Mouse (Mus musculus): ENCODE measurements around the gene Chit1.

Chit1 gene

DNA sequence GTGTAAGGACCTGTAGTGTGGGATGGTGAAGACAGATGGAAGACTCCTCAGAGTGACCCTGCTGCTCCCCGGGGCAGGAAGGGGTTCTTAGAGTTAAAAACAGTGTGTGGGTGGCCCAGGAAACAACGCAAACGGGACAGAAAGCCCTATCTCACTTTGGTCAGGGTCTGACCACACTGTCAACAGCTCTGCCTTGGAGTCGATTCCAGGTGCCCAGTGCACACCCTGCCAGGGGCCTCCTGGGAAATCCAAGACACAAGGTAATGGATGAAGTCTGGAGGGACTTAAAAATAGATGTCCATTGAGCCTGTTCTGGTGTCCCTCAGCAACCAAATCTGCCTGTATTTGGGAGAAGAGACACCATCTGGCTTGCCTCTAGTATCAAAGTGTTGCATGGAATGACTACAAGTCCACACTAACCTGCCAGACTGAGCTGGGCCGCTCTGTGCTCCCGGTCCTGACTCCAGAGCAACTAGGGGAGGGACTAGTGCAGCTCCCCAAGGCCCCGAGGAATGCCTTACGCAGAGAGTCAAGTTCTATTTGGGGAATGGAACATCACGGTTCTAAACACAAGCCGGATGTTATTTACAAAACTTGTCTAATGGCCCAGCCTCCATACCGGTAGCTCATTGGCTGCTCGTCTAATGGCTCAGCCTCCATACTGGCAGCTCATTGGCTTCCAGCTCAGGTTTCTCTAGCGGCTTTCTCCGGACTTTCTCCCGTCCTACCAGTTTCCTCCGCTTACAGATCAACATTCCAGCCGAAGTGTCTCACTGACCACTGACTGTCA, 12.1 kb upstream of the Chit1 start:
- no peak for DNase-seq (ENCODE audit: low read depth, low spot score)

DNA sequence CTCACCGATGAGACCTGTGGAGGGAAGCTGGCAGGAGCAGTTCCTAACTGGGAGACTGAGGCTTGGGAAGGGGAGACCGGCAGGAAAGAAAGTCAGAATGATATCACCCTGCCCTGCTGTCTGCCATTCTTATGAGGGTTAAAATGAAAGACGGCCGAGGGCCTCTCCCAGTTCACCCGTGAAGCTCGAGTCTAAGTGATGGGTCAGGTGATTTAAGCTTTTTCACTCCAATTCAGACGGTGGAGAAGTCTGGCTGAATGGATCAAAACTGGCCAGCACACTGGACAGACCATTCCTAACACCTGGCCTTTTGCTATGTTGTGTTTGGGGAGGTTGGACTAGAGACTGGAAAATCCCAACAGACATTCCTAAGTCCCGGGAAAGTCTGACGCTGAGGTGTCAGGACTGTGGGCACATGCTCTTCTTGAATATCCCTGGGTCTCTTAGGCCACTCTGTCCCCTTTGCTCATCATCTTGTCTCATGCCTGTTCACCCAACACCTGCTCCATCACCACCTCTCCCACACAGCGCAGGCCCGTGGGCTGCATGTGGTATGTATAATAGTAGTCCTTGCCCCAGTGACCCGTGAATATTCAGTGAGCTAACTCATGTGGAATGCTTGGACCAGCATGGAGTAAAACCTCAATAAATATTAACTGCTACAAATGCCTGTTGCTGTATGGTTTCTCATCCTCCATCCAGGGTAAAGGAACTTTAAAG, 11.4 kb upstream of the Chit1 start:
- DNase-seq (ENCODE audit: low read depth, low spot score), result no peak

DNA sequence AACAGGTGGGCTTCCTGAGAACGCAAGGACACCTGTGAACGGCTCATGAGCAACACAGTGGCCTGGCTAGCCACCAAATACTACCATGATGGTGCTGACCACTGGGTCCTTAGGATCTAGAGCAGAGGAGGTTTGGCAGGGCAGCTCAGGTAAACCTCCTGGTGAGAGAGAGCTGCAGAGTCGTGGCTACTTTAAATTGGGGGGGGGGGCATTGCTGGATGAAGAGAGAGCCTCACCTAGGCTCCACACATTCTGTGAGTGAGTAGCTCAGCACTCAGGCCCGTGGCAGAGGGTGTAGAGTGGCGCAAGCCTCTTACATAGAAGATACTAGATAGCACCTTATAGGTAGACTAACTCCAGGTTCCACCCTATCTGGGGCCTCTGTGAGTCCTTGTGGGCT, 10.6 kb upstream of the Chit1 start:
- DNase-seq (ENCODE audit: low read depth, low spot score), result no peak

DNA sequence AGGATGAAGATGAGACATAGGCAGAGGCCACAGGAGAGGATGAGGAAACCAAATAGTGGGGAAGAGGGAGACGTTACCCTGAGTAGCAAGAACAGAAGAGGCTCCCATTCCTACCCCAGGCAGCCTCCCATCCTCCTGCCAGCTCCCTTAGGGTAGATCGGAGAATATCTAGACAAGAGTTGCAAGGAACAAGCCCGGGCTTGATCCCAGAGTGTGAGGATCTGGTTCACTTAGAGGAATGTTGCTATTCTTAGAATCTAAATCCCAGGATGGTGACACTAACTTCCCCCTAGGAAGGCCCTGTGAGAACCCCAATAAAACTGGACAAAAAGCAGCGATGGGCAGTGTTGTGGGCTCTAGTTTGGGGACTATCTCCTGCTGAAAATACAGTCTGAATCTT, 10.1 kb upstream of the Chit1 start:
- DNase-seq (ENCODE audit: low read depth, low spot score), result no peak

DNA sequence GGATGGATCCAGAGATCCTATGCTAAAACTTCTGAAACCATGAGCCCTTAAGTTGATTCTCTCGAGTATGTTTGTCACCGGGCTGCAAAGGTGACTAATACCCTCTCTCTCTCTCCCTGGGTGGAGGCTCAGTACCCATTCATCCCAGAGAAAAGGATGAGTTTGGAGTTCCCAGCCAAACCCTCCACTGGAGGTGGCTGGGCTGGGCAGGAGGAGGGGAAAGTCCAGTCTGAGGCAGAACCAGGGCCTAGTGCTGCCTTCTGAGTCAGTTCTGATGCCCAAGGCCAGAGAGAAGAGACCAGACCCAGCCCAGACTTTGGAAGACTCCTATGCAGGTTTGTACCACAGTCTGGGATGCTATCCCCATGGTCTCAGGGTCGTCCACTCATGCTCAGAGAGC, 9.4 kb upstream of the Chit1 start:
- no peak for DNase-seq (ENCODE audit: low read depth, low spot score)

DNA sequence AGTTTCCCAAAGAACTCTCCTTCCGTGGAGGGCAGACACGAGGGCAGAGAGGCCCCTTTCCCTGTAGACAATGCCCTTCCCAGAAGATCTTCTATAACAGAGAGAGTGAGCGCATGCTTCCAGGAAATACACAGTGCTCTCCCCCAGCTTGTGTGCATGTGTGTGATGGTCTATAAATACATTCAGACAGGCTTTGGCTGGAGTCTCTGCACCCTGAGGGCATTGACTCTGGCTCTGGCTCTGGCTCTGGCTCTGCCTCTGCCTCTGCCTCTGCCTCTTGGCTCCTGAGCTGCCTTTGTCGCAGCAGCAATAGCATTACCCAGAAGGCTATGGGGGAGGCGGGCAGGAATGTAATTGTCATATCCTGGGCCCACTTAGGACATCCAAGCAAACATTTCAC, 7.2 kb upstream of the Chit1 start:
- DNase-seq (ENCODE audit: low read depth, low spot score), result no peak

DNA sequence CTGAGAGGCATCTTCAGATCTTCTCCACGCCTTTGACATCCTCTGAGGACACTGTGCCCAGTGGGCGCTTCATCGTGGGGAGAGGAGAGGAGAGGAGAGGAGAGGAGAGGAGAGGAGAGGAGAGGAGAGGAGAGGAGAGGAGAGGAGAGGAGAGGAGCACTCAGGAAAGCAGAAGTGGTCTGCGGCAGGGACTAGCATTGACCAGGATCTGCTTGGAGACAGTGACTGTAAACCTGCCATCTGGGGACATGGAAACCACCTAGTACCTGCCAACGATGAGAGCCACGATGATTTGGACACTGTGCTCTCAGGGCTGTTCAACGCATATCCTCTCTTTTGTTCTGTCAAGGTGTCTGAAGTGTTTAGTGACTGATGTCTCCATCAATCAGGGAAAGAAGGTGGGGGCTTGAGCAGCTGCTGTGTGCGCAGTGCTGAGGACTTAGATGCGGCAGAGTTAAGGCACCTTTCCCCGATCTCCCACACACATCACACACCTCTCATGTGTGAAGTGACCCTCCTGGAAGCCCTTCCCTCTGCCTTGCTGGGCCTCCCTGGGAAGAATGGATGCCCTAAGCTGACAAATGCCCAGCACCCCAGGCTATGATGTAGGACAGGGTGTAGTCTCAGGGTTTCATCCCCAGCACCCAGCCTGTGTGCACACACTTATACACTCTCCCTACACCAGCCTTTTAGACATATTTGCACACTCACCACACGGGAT, 5.8 kb upstream of the Chit1 start:
- DNase-seq (ENCODE audit: low read depth, low spot score), result no peak

DNA sequence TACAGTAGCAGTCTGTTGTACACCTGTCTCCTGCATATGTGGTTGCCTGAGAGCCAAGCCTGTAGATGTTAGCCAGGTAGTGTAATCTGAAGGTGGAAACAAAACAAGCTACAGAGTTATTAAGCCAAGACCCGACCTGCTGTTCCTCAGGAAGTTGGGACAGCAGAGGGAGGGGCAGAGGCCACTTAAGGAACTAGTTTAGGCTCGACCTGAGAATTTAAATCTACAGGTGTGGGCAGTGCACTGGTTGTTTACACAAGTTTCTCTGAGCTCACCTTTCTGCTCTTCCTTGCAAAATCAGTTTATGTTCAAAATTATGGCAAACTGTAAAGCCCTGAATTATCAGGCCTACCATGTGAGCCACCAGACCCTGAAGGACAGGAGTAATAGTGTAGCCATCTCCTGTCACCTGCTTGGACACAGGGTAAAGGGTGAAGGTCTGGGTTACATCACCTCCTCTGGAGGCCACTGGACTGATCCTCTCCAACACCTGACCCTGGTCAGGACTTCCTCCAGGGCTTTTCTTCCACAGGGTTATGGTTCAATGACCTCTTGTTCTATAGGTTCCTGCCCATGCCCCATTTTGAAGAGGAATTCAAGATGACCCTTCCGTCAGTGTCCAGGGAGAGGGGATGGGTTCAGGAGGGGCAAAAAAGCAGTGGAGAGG, 5.1 kb upstream of the Chit1 start:
- no peak for DNase-seq (ENCODE audit: low read depth, low spot score)

DNA sequence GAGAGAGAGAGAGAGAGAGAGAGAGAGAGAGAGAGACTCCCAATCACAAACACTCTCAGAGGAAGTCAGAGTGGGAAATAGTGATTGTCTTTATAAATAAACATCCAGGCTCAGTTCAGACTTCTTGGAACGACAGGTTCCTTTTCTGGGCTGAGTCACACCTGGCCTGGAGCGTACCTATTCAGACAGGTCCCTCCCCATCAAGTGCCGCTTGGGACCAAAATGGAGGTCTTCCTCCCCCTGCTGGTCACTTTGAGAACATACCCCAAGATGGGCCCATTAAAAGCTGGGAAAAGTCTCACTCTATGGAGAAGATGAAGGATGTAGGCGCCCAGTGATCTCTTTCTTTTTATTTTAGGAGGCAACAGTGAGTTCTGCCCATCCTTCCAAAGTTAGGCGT, 4.3 kb upstream of the Chit1 start:
- DNase-seq (ENCODE audit: low read depth, low spot score), result no peak

DNA sequence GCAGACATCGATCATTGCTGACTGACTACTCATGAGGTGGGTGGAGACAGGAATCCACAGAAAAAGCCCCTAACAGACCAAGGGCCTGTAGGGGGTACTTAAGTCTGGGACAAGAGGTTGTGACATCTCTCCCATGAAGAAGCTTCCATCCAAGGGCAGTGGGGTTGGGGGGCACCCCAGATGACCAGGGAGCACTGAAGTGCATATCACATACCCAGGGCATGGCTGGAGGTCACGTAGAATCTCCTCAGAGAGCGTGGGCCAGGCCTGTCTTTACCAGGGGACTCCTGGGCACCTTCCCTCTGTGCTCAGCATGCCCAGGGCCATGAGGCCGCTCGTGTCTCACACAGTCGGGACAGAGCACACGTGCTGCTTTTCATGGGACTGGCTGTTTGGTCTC, 3.3 kb upstream of the Chit1 start:
- DNase-seq (ENCODE audit: low read depth, low spot score), result no peak

DNA sequence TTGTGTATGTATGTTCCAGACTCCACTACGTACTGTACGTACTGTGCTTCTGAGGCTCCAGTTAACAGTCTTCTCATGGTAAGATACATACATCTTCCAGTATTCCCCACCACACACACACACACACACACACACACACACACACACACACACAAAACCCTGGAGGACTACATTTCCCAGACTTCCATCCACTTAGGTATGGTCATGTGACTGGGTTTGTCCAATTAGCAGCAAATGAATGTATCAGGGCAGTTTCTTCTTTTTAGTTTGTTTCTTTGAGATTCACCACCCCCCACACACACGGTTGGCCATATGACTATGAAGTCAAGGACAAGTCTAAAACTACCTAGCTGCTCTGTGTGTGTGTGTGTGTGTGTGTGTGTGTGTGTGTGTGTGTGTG, 1.0 kb upstream of the Chit1 start:
- no peak for DNase-seq (ENCODE audit: low read depth, low spot score)

DNA sequence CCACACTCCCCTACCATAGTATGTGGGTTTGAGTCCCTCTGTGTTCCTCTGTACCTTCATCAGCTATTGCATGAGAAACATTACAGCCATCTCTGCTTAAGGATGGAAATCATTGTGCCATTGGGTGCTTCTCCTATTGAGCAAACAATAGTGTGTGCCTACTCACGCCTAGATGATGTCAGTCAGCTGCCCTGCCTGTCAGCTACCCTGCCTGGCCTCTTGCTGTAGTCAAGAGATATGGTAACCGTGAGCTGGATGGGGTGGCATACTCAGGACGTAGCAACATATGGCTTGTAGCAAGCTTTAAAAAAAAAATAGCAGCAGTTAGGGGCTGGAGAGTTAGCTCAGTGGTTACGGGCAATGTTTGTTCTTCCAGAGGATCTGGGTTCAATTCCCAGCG, 593 bp upstream of the Chit1 start:
- DNase-seq (ENCODE audit: low read depth, low spot score), result no peak

DNA sequence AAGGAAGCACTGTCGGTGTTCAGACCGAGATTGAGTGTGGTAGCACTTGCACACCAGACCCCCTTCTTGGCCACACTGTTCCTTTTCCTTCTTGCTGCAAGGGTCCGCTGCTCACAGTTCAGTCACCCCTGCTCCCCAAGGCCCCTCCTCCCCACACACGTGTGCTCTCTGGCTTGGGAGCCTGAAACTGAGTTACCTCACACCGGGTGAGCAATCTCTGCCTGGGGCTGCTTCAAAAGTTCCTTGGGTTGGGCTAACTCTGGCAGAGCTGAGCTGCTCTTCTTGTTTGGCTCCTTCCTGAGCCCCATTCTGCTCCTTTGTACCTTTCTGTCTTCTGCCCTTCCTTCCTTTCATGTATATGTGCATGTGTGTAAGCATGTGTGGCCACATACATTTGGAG, 2.5 kb downstream of the Chit1 start:
- DNase-seq (ENCODE audit: low read depth, low spot score), result no peak

DNA sequence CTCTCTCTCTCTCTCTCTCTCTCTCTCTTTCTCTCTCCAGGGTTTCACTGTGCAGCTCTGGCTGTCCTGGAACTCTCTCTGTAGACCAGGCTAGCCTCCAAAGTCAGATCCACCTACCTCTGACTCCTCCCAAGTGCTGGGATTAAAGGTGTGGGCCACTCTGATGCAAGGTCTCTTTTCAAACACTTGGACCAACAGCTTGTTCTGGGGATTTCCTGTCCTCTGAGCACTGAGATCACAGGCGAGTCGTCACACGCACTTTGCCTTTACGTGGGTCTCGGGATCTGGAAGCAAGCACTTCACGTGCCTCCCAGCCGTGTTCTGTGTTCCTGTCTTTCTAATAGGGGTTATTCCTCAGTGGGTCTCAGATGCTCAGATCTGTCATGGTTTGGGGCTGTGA, 3.0 kb downstream of the Chit1 start:
- DNase-seq (ENCODE audit: low read depth, low spot score), result no peak

DNA sequence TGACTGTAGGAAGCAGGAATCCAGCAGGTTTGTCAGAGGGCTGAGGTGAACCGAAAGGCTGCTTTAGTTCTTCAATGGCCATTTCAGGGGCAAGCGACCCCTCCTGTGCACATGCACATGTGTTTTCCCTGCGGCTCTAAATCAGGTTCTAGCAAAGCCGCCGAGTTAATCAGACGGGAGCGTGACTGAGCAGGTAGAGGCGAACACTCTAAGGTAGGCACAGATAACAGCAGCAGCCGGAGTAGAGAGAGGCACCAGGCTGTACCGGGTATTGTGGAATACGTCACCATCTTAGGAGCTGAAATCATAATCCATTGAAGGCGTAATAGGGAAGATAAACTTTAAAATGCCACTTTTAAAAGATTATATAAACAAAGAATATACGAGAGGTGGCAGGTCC, 3.7 kb downstream of the Chit1 start:
- no peak for DNase-seq (ENCODE audit: low read depth, low spot score)

DNA sequence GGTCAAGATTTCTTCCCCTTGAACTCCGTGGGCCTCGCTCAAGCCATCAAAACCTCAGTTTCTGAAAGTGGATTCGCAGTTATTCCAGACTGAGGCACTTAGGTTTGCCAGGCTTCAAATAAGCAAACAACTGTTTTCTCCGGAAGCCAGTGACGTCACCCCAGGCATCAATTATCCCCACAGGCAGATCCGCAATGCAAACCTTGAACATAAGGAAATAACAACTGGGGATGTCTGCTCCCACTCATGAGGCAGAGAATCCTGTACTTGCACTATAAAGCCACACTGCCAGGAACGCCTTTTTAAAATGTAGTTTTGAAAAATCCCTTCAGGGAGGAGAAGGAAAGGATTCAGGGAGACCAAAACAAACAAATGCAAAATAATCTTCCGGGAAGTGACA, 4.4 kb downstream of the Chit1 start:
- DNase-seq (ENCODE audit: low read depth, low spot score), result no peak

DNA sequence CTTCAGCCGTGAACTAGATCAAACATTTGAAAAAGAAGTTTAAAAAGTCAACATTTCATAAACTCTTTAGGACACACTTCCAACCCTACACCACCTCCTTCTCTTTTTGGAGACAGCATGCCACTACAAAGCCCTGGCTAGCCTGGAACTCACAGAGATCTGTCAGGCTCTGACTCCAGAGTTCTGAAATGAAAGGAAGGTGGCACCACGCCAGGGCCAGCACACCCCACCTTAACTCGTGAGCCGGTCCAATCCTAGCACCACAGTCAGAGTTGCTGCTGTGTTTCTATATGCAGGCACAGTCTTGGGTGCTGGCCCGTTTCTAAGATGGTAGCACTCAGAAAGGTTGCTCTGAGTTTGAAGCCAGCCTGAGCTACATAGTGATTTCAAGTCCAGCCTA, 6.1 kb downstream of the Chit1 start:
- DNase-seq (ENCODE audit: low read depth, low spot score), result no peak

DNA sequence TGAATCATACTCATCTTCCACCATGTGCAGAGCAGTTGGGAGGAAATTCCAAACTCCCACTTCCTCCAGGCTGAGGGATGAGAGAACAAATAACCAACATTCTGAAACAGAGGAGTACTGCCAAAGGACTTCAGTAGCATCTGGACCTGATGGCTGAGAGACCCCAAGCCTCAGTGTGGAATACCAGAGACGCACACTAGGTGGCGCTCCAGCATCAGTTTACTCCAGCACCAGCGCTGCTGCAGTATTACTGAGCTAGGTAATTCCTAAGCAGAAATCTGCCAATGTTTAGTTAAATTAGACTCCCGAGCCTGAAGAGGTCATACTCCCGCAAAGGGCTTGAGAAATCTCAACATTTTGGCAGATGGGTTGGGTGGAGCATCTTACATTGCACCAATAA, 9.1 kb downstream of the Chit1 start:
- peak; percentile 69 for DNase-seq (ENCODE audit: low read depth, low spot score)

DNA sequence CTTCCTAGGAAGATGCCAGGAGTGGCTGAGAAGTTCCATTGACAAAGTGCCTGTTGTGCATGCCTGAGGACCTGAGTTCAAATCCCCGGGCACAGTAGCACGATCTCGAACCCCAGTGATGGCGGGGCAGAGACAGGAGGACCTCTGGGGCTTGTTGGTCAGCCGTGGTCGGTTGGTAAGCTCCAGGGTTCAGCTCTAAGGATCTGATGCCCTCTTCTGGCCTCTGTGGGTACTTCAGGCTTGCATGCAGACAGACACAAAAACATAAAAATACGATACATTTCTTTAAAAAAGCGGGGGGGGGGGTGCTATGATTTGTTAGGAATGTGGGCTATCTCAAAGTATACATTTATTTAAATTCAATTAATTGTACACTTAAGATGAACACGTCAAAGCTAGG, 11.2 kb downstream of the Chit1 start:
- no peak for DNase-seq (ENCODE audit: low read depth, low spot score)

DNA sequence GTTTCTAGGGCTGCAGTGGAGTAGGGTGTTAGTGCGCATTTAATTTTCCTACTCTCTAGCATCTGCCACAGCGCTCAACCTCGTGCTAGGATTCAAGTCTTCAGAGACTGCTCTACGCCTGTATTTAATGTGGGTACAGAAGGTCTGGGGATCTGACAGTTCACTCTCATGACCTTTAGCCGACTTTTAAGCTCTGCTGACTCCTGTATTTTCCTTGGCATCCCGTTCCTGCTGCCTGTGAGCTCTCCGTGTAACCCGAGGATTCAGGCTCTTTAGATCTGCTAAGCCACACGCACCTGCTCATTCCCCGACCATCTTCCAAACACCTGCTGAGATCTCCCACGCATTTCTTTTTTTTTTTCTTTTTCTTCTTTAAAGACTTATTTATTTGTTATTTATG, 22.3 kb downstream of the Chit1 start:
- DNase-seq (ENCODE audit: low read depth, low spot score), result no peak

DNA sequence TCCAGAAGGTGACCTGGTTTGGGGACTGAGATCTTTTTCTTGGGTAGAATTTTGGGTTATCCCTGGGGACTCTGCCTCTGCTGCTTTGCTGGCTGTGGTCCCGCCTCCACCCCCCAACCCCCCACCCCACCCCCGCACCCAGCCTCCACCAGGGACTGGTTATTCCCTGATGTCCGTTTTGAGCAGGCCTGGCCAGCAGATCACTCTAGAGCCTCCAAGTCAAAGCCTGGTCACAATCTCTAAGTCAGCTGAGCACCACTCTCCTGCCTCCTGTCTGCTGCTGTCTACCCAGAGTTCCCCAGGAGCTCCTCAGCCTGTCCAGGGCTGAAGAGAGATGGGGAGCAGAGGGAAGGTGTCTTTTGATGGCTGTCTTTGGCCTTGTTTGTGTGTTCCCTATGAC, 25.3 kb downstream of the Chit1 start:
- no peak for DNase-seq (ENCODE audit: low read depth, low spot score)

DNA sequence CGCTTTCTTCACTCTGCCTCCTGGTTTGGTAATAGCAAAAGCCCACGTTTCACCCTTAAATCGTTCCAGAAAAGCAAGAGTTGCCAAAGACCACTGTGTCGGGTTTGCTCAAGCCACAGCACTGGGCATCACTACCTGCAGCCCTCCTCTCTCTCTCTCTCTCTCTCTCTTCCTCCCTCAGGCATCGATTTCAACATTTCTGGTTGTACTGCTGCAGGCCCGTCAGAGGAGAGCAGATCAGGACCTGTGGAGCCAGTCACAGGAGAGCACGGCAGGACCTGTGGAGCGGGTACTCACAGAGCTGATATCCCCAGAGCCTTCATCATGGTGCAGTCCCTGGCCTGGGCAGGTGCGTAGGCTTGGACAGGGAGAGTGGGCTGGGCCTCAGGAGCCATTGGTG, 27.4 kb downstream of the Chit1 start:
- DNase-seq (ENCODE audit: low read depth, low spot score), result no peak

Measured in brain, embryonic 18.5 days (tissue).